Mouse (Mus musculus): ENCODE measurements around the gene Bend4.
A peak's percentile ranks its signal among the peaks of the same experiment; 100 is the strongest.

Gene Bend4

DNA sequence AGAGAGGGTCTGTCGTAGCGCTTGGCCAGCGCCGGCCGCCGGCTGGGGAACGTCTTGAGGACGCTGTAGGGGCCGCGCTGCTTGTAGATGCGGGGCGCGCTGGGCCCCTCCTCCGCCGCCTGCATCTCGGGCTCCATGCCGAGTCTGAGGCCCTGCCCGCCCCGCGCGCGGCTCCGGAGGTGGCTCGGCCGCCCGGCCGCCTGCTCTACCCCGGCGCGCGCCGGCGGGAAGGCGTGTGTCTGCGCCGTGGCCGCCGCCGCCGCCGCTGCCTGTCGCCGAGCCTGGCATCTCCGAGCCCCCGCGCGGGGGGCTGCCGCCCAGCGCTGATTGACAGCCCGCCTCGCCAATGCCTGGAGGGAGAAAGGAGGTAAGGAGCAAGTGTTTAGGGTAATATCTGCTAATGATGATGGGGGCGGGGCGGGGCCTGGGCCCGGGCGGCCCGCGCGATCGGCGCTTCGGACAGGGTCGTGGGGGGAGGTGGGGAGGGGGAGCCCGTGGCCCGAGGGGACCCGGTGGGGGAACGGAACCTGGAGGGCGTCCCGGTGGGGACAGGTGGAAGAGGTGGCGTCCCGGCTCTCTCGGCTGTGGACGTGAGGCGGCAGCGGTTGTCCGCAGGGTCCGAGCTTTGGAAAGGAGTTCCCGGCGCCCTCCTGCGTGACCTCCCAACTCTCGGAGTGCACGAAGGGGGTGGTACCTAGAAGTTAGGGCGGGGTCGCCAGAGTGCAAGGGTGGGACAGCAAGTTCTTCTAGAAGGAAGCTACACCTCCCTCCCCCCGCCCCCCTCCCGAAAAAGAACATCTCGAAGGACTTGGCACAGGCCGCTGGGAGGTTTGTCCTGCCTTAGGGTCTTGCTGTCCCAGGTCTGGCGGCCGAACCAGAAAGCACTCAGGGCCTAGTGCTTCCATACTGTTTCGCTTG lies at the start of gene Bend4:
Bend4 (minus strand) TSS at position 868 of the 918 bp plus-strand sequence.
- DNase-seq, result peak; percentile 98

DNA sequence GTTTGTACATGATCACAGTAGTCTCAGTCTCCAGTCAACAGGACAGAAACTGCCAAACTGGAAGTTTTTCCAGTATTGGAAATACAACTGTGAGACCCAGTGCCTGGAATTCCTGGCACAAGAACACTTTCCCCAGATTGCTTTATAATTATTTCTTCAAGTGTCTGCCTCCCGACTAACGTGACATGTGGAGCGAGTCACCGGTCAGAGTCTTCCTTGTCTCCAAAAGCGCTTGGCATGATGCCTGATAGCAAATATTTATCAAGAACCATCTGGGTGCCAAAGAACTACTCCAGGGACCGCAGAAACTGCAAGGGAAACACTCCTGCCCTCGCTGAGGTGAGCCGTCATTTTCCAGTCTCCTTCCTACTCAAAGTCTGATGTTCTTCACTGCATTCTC lies 45.6 kb upstream of the Bend4 start:
- no peak for DNase-seq

- DNase-seq, result no peak
Observed at GRCm38 (mm10) chr5:67473094-67473493, 45.0 kb upstream of the Bend4 start.

- no peak for DNase-seq
Observed at GRCm38 (mm10) chr5:67466866-67467530, 38.9 kb upstream of the Bend4 start.

DNA sequence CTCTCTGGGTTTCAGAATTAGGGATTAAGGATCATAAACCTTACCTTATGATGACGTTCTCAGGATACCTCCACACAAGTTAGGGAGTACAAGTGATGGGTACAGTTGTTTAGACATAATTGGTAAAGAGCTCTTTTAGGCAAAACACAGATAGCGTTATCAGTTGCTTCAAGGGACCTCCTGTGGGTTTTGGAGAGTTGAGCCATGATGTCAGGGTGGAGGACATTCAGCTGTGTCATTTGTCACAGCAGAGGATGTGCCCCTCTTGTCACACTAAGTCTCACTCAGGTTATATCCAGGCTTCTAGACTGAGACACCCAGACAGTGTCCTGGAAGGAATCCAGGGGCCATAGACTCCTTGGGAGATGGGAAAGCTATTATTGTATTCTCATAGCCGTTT lies 36.8 kb upstream of the Bend4 start:
- no peak for DNase-seq

DNA sequence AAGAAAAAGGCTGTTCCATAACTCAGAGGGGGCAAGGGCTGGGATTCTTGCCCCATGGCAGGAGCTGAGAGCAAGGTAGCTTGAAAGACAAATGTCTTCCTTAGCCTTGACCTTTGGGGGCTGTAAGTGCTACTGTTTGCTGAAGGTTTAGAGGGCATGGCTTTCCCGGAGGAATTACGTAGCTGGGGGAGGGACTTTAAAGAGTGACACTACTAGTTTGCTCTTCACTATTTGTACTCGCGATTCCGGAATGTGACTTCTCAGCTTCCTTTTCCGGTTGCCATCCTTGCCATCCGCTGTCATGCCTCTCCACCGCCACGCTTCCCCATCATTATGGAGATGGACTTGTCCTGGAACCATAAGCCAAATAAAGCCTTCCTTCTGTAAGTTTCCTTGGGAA lies 35.5 kb upstream of the Bend4 start:
- no peak for DNase-seq

DNA sequence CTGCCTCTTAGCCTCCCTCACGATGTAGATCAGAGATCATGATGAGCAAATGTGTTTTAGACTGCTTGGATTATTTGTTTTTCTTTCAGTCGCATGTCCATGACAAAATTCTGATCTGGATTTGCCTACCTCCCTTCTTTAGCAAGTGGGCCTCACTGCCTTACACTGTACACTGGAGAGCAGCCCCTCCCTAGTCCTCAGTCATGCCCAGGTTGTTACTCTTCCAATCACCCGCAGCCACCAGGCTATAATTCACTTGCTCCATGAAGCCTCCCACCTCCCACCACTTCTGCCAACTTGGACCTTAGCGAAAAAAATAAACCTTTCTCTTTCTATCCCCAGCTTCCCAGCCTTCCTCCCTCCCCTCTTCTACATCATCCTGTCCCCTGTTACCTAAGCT lies 34.2 kb upstream of the Bend4 start:
- DNase-seq, result no peak

DNA sequence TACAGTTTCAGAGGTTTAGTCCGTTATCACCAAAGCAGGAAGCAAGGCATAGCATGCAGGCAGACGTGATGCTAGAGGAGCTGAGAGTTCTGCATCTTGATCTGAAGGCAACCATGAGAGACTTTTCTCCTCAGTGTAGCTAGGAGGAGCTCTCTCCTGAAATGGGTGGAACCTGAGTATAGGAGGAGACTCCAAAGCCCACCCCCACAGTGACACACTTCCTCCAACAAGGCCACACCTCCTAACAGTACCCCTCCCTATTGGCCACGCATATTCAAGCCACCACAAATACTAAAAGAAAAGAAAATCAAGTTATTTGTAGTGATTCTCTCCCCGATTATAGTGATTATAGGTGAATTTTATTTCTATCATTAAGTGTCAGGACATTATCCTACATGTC lies 28.7 kb upstream of the Bend4 start:
- DNase-seq, result no peak

- no peak for DNase-seq
Observed at GRCm38 (mm10) chr5:67454282-67454681, 26.2 kb upstream of the Bend4 start.

- DNase-seq, result peak; percentile 89
Observed at GRCm38 (mm10) chr5:67449957-67450630, 22.0 kb upstream of the Bend4 start.

DNA sequence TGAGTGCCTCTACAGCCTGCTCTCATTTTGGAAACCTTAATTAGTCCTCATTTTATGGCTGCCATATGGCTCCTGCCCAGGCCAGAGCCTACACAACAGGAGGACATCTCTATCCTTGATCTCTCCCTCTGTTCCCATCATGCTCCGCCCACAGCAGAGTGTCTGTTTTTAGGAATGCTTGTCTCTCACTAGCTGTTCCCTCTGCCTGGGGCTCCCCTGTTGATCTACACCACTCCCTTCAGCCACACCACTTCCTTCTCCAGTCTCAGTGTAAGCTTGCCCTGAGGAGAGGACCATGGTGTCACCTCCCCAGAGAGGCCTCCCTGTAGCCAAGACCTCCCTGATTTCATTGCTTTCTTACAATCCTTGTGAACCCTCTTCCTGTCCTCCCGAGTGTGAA lies 18.4 kb upstream of the Bend4 start:
- peak; percentile 90 for DNase-seq

DNA sequence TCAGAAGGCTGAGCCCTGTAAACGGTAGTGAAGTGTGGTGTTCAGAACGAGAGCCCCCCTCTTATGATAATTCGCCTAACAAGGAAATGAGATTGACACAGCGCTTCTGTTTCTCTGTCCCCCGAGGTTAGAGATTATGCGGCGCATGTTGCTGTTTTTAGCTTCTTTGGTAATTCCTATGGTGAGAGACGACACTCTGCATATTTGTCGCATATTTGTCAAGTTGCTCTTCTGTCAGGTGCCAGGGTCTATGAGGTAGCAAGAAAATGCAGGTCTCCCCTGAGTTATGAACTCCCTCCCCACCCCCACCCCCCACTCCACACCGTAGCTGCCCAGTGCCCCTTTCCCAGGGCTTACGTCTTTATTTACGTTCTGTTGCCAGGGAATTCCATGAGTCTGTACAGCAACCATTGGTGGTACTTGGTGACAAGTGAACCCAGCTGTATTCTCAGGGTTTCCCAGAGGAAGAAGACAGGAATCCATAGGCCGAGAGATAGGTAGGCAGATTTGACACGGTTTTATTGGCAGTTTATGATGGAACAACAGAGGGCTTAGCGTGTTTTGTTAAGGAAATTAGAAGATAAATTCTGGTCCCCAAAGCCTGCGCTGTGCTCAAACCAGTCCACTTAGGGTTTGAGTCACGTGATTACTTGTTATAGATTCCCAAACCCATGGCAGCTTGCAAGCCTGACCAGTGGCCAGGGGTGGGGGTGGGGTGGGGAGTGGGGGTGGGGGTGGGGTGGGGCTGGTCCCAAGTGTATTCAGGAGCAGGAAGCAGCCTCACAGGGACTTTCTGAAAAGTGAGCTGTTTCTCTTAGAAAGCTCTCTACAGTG lies 16.3 kb upstream of the Bend4 start:
- no peak for DNase-seq

GRCm38 (mm10) chr5:67442813-67443450 lies 14.8 kb upstream of the Bend4 start:
- no peak for DNase-seq

DNA sequence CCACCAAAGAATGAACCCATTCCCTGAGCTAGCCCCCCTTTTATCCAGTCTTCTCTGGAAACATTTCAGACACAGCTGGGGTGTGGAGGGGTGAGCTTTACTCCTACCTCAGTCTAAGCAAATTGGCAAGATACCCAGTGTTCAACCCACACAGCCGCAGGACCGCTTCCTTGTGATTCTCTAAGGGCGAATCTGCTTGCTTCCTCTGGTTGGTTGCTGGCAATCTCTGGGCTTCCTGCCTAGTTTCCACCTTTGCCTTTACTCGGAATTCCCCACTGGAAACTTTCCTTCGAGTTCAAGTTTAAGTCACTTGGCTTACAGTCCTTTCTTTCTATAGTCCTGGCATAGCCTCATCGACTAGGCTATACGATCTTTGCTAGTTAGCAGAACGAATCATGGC lies 12.5 kb upstream of the Bend4 start:
- DNase-seq, result no peak

GRCm38 (mm10) chr5:67437403-67437802 lies 9.3 kb upstream of the Bend4 start:
- no peak for DNase-seq

- DNase-seq, result peak; percentile 94
Observed at GRCm38 (mm10) chr5:67426478-67427442, 1.4 kb downstream of the Bend4 start.

- no peak for DNase-seq
Observed at GRCm38 (mm10) chr5:67426011-67426410, 2.1 kb downstream of the Bend4 start.

DNA sequence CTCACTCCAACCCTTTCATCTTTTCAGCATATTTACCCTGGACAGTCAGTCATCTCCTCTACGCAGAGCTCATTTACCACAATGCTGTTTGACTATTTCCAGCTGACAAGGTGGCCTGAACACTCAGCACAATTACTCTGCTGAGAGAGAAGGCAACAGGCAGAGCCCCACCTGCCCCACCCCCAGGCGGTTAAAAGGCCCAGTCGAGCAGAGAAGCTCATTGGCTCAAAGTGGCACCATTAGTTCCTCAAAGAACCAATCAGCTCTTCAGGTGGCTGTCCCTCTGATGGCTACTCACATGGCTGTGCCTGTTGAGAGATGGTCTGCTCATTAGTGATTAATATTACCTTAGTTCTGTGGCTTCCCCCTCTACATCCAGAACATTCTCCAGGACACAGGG lies 3.5 kb downstream of the Bend4 start:
- DNase-seq, result no peak

- DNase-seq, result no peak
Observed at GRCm38 (mm10) chr5:67423963-67424362, 4.1 kb downstream of the Bend4 start.

DNA sequence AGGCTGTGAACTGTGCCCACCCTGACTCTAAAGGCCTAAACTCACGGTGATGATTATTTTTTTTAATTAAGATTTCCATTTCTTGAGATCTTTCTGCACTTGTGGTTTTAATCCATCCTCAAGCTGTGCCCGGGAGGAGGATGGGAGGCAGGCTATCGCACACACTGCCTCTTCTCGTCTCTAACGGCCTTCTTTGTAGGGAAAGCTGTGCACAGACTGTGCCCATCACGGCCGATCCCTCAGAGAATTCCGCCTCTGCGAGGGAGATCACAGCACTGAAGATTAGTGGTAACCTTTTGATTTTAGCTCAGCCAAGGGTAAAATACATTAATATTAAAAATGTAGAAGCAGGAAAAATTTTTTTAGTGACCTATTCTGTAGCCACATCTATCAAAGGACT lies 4.8 kb downstream of the Bend4 start:
- no peak for DNase-seq

GRCm38 (mm10) chr5:67419407-67419806 lies 8.7 kb downstream of the Bend4 start:
- DNase-seq, result no peak
